In genomic region chr17:21579493-21580175, GRCm38 (mm10) we compare ENCODE assay signal across 9 mouse cellular contexts. TPM values are rescaled to one million over a fixed set of nuclear protein-coding genes. Genes with fewer than 3 reads are reported as not detected.
DNase-seq lines count a peak whose midpoint lies in the region; ATAC-seq and TF ChIP-seq lines count a peak whose summit lies in the region.
"Had no signal": no experiment of that assay in that cellular context is flagged by ENCODE, and none has a peak within 500 bp of the region (broad histone marks: within the 10 kb centered on the region; RNA-seq: fewer than 3 reads in every experiment).

No protein-coding gene starts in this region.

- no peak overlapping the region for H3K9ac ChIP-seq in ES-Bruce4 (ENCODE audit: low read depth, poor library complexity, severe bottlenecking)
- no peak overlapping the region for H3K9ac ChIP-seq in stomach, embryonic 16.5 days (ENCODE audit: low read length)

- no peak overlapping the region for H3K27ac ChIP-seq in ES-Bruce4 (ENCODE audit: insufficient read depth, low read length)
- no peak overlapping the region for H3K27ac ChIP-seq in cortical plate, adult 2 months (ENCODE audit: insufficient read depth, low read length)
- H3K27ac ChIP-seq in stomach, embryonic 16.5 days (ENCODE audit: low read length): no peak overlapping the region

- peak; percentile 46 for TF ChIP-seq CTCF in ES-Bruce4 (IDR thresholded peaks at IDR 0.05; ENCODE audit: low read depth, low read length)
- peak; percentile 42 for TF ChIP-seq CTCF in cortical plate, adult 2 months (IDR thresholded peaks at IDR 0.05; ENCODE audit: extremely low read depth, insufficient read depth, low read length)

- DNase-seq in heart, adult 18-20 months: peak; percentile 58 to 77
- DNase-seq in heart, adult 11 months: no peak
- DNase-seq in heart, postnatal 10 days: peak; percentile 58 to 78
- peak; percentile 35 for DNase-seq in large intestine, adult 2 months (ENCODE audit: low read depth, low spot score)
- peak; percentile 69 for DNase-seq in mesoderm, embryonic 11.5 days (ENCODE audit: low read depth, low spot score)

- intact Hi-C loops in heart, postnatal 10 days (cut with DNase I): no loop called here

- no peak for TF ChIP-seq POLR2A in ES-Bruce4 (IDR thresholded peaks at IDR 0.05; ENCODE audit: insufficient read depth, low read length)
- TF ChIP-seq POLR2A in cortical plate, adult 2 months (IDR thresholded peaks at IDR 0.05; ENCODE audit: extremely low read depth, insufficient read depth, low read length): no peak

- no peaks in the 10 kb centered on the region for H3K27me3 ChIP-seq in ES-Bruce4 (ENCODE audit: control insufficient read depth, insufficient read depth, low read length, poor library complexity, severe bottlenecking)
- no peaks in the 10 kb centered on the region for H3K27me3 ChIP-seq in stomach, embryonic 16.5 days (ENCODE audit: control insufficient read depth, insufficient read depth, low read length)

- H3K4me3 ChIP-seq in ES-Bruce4 (ENCODE audit: low read depth, low read length): no peak overlapping the region
- H3K4me3 ChIP-seq in cortical plate, adult 2 months (ENCODE audit: insufficient read depth, low read length): no peak overlapping the region
- no peak overlapping the region for H3K4me3 ChIP-seq in stomach, embryonic 16.5 days (replicated peaks; ENCODE audit: low read length)
- H3K4me3 ChIP-seq: erythroblast, embryonic 14.5 days had no signal

- peak; percentile 83; the same call in 1 of the 2 replicates for ATAC-seq in stomach, embryonic 16.5 days (ENCODE audit: insufficient read depth, low FRiP score)

- WGBS in large intestine, adult 2 months: 30% methylated on average over 5 of the region's 5 CpGs
- 24% methylated on average over 5 of the region's 5 CpGs for WGBS in stomach, embryonic 16.5 days

- no peak for TF ChIP-seq EP300 in ES-Bruce4 (IDR thresholded peaks at IDR 0.05; ENCODE audit: insufficient read depth, low read depth, low read length)

- H3K9me3 ChIP-seq in ES-Bruce4 (replicated peaks; ENCODE audit: control insufficient read depth, insufficient read depth, low read length, poor library complexity, severe bottlenecking): no peaks in the 10 kb centered on the region
- H3K9me3 ChIP-seq in stomach, embryonic 16.5 days (replicated peaks; ENCODE audit: control insufficient read depth, low read length): no peaks in the 10 kb centered on the region

- H3K36me3 ChIP-seq in ES-Bruce4 (ENCODE audit: control insufficient read depth, insufficient read depth, low read length, poor library complexity, severe bottlenecking): peaks cover 4% of the 10 kb centered on the region
- H3K36me3 ChIP-seq in stomach, embryonic 16.5 days (ENCODE audit: control insufficient read depth, insufficient read depth, low read length): peaks cover 19% of the 10 kb centered on the region

- H3K4me2 ChIP-seq in stomach, embryonic 16.5 days (ENCODE audit: low read depth, low read length): no peak overlapping the region

- H3K4me1 ChIP-seq in ES-Bruce4 (ENCODE audit: control insufficient read depth, insufficient read depth, low read length): peaks cover 1% of the 10 kb centered on the region
- no peaks in the 10 kb centered on the region for H3K4me1 ChIP-seq in cortical plate, adult 2 months (ENCODE audit: control insufficient read depth, insufficient read depth, low read length)
- no peaks in the 10 kb centered on the region for H3K4me1 ChIP-seq in stomach, embryonic 16.5 days (ENCODE audit: control insufficient read depth, insufficient read depth, low read length)

RNA-seq across cellular contexts. Expression of gene Zfp948, which starts 12.8 kb away (rescaled TPM):
- total RNA-seq in heart, adult 18-20 months (2021): 1 to 10 TPM; 3.2 to 3.5 TPM
- polyA plus RNA-seq in ES-Bruce4 (2011; ENCODE audit: insufficient read depth, insufficient read length, low read depth, missing spikeins): 12.0 and 13.2 TPM in 2 replicates
- 9.8 and 11.2 TPM in 2 replicates for polyA plus RNA-seq in cortical plate, adult 2 months (2012; rRNA removed)
- 1 to 10 TPM; 6.8 to 7.1 TPM for total RNA-seq in heart, postnatal 10 days (2021)
- polyA plus RNA-seq in large intestine, adult 2 months (2012; rRNA removed): 1.4 and 2.4 TPM in 2 replicates
- 19.0 and 21.3 TPM in 2 replicates for polyA plus RNA-seq in stomach, embryonic 16.5 days (2015; fragmentation: Nextera tagmentation; extraction: Ambion mirVana)

RNA-seq across cellular contexts. Expression of gene Zfp52, which starts 44.3 kb away (rescaled TPM):
- 1 to 10 TPM; 5.1 to 5.8 TPM for total RNA-seq in heart, adult 18-20 months (2021)
- 6.6 and 10.5 TPM in 2 replicates for polyA plus RNA-seq in ES-Bruce4 (2011; ENCODE audit: insufficient read depth, insufficient read length, low read depth, missing spikeins)
- polyA plus RNA-seq in cortical plate, adult 2 months (2012; rRNA removed): 2.4 and 3.2 TPM in 2 replicates
- total RNA-seq in heart, postnatal 10 days (2021): 1 to 10 TPM; 6.4 to 7.2 TPM
- polyA plus RNA-seq in large intestine, adult 2 months (2012; rRNA removed): 0.32 and 0.36 TPM in 2 replicates
- 5.8 and 6.6 TPM in 2 replicates for polyA plus RNA-seq in stomach, embryonic 16.5 days (2015; fragmentation: Nextera tagmentation; extraction: Ambion mirVana)
